Mouse (Mus musculus) heart, postnatal 0 days (tissue): Measurements from ENCODE around the gene Vwa2.

Experiments used
- CTCF ChIP-seq: IDR thresholded peaks from 2 replicates; pipeline ENCODE4 v1.5.1; 2016; ENCODE audit warnings: antibody characterized with exemption, control low read depth, low read depth
- EP300 ChIP-seq: IDR thresholded peaks from 2 replicates; pipeline ENCODE4 v1.6.1; 2016; ENCODE audit warnings: antibody characterized with exemption, low read depth

DNA sequence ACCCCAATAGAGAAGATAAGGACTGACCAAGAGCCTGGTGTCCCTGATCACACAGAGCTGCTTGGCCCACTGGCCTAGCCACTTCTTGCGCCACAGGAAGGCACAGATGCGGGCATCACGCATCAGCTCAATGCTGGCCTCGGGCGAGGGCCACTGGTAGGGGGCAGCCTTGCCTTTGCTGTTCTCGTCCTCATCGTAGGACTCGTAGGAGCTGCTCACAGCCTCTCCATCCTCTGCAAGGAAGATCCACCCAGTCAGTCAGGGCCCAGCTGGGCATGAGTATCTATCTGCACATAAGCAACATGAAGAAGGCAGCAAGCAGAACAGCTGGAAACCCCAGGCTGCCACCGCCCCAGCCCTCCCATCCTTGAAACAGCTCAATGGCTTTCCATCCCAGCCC, 56.0 kb downstream of the Vwa2 start:
- TF ChIP-seq CTCF (peak; percentile 23; the same call in 1 of the 2 replicates), EP300 (no peak)
